In genomic region chr13:61185151-61185933, GRCm38 (mm10) we compare ENCODE assay signal across 17 mouse cellular contexts. TPM values are rescaled to one million over a fixed set of nuclear protein-coding genes. Genes with fewer than 3 reads are reported as not detected.
"Had no signal": no experiment of that assay in that cellular context is flagged by ENCODE, and none has a peak within 500 bp of the region (broad histone marks: within the 10 kb centered on the region; RNA-seq: fewer than 3 reads in every experiment).

No protein-coding gene starts in this region.

RNA-seq across cellular contexts. Expression of gene Cts6, which starts 17.9 kb away (rescaled TPM):
- total RNA-seq: heart, postnatal 10 days; heart, postnatal 14 days; heart, postnatal 25 days; heart, postnatal 36 days; heart, postnatal 4 days; hematopoietic stem cell, adult 5-6 weeks; hindbrain, postnatal 0 days; layer of hippocampus, adult 18-20 months; layer of hippocampus, adult 2 months; layer of hippocampus, adult 8-10 months; layer of hippocampus, postnatal 10 days; layer of hippocampus, postnatal 14 days; layer of hippocampus, postnatal 25 days; layer of hippocampus, postnatal 36 days; left cerebral cortex, adult 18-20 months; left cerebral cortex, adult 2 months; left cerebral cortex, adult 8-10 months had no signal

RNA-seq across cellular contexts. Expression of gene Ctsr, which starts 21.3 kb away (rescaled TPM):
- total RNA-seq: heart, postnatal 10 days; heart, postnatal 14 days; heart, postnatal 25 days; heart, postnatal 36 days; heart, postnatal 4 days; hematopoietic stem cell, adult 5-6 weeks; hindbrain, postnatal 0 days; layer of hippocampus, adult 18-20 months; layer of hippocampus, adult 2 months; layer of hippocampus, adult 8-10 months; layer of hippocampus, postnatal 10 days; layer of hippocampus, postnatal 14 days; layer of hippocampus, postnatal 25 days; layer of hippocampus, postnatal 36 days; left cerebral cortex, adult 18-20 months; left cerebral cortex, adult 2 months; left cerebral cortex, adult 8-10 months had no signal
